Mouse (Mus musculus) olfactory bulb, adult 2 months (tissue): ENCODE results near the gene Ptpn11.

Experiments
- CTCF ChIP-seq: fragments of 200-500 bp; IDR thresholded peaks from 2 replicates; pipeline ENCODE4 v1.5.1; 2012; ENCODE audit warnings: low read depth, mild to moderate bottlenecking, low read length, moderate library complexity; ENCODE audit not compliant: insufficient read depth
- POLR2A ChIP-seq: fragments of 200-500 bp; IDR thresholded peaks from 2 replicates; pipeline ENCODE4 v1.6.1; 2012; ENCODE audit warnings: mild to moderate bottlenecking, low read depth, low read length, moderate library complexity; ENCODE audit not compliant: insufficient read depth

DNA sequence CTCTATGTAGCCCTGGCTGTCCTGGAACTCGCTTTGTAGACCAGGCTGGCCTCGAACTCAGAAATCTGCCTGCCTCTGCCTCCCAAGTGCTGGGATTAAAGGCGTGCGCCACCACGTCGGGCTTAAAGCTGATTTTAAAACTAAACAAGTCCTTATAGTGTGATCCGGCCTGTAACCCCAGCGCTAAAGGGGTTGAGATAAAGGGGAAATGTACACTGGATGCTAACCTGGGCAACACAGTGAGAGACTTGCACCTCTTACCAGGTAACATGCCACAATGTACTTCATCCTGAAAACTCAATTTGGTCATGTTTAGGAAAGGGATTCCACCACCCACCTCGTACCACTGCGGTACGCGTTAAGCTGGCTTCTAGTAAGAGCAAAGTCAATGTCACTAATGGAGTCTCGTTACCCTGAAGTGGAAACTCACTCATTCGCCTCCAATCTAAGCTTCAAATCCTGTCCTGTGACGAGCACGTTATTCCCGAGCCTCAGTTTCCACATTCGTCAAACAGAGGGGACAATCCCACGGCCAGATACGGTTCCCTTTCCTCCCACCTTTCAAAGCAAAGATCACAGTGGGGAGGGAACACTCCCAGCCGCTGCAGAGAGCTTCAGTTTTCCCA, 874 bp downstream of the Ptpn11 start:
- TF ChIP-seq CTCF (no peak), POLR2A (no peak)
